Mouse (Mus musculus) layer of hippocampus, adult 8-10 months (tissue): ENCODE data around the gene Slc35e4. TPM values are rescaled to one million over a fixed set of nuclear protein-coding genes. Genes with fewer than 3 reads are reported as not detected.
"Not testable (repeated sequence)": the region's sequence is repeated elsewhere in the genome, so short reads cannot be mapped to it uniquely, and the experiment has no call there.

ENCODE experiments used
- DNase-seq, 2 experiments: peaks; one replicate each; pipeline ENCODE4 v3.0.0; 2022; ENCODE audit warnings: low spot score in 2 of 2
- total RNA-seq, 4 experiments: library from RNA; stranded (reverse); gene quantifications; 2 replicates each; pipeline ENCODE4 v1.2.4; 2022

Gene Slc35e4
- total RNA-seq, 4 experiments from 2014 or later: 15.0 to 19.8 (median 16.9) TPM

GRCm38 (mm10) chr11:3918738-3919137 lies 4.3 kb upstream of the Slc35e4 start:
- no peak for DNase-seq

DNA sequence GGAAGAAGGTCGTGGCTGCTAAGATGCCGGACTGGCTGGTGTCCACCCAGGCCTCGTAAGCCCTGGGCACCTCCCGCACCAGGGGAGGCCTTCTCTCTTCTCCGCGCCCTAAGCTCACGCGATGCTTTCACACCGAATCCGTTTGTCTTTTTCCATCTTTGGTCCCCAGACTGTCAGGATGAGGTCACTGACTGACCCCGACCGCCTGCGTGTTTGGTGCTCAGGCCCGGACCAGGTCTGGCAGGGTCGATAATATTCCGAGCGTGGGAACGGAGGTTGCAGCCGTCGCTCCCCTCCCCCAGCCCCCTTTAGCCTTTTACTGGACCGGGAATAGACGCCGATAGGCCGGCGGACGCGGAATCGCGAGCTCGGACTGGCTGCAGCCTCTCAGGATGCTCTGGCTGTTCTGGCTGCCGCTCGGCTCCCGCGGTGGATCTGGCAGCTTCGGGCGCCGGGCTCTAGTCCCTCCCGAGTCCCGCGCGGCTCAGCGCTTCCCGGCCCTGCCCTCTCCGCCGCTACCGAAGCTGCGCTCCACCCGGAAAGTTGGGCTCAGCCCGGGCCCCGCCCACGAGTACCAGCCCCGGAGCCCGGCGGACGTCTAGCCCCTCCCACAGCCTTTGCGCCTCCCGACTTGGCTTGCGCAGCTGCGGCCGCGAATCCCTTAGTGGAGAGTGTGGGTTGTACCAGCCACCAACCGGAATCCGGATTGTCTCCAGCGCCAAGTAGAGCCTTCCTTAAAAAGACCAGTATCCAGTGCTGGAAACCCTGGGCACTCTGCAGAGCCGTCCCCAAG lies 952 bp downstream of the Slc35e4 start:
- DNase-seq: peak; percentile 93

DNA sequence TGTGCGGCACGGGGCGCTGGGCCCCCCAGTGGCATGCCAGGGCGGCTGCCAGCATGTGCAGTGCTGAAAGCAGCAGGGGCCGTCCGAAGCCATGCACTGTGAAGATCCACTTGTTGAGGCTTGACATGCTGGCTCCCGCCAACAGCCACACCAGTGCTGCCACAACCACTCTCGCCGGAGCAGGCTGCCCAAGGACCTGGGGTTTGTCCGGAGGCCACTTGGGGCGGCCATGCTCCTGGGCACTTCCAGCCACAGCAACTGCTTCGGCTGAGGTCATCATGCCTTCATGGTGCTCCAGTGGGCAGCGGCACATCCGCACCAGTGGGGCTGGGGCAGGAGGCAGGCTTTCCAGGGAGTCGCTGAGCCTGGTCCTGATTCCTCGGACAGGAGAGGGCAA lies 1.6 kb downstream of the Slc35e4 start:
- peak in 1 of 2 experiments; percentile 29 for DNase-seq

DNA sequence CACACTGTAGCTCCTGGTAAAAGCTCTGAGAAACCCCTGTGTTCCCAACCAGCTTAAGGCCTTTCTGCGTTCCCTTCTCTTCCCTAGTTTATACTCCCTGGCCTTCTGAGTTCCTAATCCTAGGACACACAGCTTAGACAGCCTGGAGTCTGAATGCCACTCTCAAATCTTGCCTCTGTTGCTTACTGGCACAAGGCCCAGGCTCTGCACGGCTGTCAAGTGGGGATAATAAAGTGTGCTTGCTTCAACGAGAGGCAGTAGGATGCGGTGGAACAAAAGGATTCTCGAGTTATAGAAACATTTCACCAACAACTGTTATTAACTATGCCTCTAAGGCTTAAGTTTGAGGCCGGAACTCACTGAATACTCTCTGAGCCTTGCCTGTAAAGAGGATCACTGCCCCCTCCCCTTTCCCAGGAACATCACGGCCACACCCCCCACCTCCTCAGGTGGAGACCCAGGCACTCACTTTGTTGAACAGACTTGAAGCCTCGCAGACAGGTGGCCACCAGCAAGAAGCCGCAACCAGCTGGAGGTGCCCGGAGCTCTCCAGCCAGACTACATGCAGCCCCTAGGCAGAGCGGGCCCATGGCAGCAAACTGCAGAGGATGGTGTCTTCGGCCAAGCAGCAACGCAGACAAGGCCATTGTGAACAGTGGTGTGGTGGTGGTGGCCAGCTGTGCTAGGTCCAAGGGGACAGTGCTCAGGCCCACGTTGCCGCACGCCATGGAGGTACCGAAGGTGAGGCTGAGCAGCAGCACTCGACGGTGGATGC lies 2.2 kb downstream of the Slc35e4 start:
- DNase-seq: peak; percentile 51 to 52

GRCm38 (mm10) chr11:3911440-3911839 lies 3.0 kb downstream of the Slc35e4 start:
- not testable (repeated sequence) for DNase-seq

GRCm38 (mm10) chr11:3910513-3911310 lies 3.8 kb downstream of the Slc35e4 start:
- no peak for DNase-seq

GRCm38 (mm10) chr11:3909236-3909635 lies 5.2 kb downstream of the Slc35e4 start:
- DNase-seq: no peak

- DNase-seq: no peak
Observed at GRCm38 (mm10) chr11:3905446-3905845, 9.0 kb downstream of the Slc35e4 start.

GRCm38 (mm10) chr11:3904673-3905072 lies 9.8 kb downstream of the Slc35e4 start:
- DNase-seq: no peak

GRCm38 (mm10) chr11:3903046-3903445 lies 11.4 kb downstream of the Slc35e4 start:
- peak; percentile 72 to 75 for DNase-seq

- no peak for DNase-seq
Observed at GRCm38 (mm10) chr11:3902516-3902915, 11.9 kb downstream of the Slc35e4 start.

DNA sequence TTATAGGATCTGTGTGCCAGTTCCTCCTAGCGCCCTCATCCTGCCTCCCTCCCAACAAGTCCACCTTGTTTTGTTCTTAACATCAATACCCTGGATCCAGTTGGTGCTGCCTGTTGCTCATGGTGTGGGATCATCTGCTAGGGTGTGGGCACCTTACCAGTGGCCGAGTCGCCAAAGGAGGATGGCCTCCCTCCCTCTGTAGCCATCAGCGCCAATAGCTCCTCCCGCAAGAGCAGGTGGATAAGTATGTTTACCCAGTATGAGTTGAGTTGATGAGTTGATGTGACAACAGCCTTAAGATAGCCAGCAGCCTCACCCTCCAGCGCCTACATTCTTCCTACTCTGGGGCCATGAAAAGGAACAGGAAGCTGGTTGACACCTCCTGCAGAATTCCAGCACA lies 14.2 kb downstream of the Slc35e4 start:
- no peak for DNase-seq

DNA sequence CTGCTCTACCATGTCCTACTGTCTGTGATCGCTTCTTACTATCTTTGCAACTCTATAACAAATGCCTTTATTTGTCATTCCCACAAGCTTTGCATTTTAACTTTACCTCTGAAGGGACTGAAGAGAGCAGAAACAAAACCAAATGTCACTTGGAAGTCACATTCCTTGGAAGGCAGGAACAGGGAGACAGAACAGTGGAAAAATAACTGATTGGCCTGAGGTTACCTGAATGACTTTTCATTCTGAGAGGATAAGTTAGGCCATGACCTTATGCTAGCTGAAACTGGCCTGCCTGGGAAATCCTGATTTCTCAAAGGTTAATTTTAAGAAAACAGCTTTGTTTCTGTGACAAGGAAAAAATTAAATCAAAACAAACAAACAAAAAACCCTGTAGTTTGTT lies 18.5 kb downstream of the Slc35e4 start:
- no peak for DNase-seq

DNA sequence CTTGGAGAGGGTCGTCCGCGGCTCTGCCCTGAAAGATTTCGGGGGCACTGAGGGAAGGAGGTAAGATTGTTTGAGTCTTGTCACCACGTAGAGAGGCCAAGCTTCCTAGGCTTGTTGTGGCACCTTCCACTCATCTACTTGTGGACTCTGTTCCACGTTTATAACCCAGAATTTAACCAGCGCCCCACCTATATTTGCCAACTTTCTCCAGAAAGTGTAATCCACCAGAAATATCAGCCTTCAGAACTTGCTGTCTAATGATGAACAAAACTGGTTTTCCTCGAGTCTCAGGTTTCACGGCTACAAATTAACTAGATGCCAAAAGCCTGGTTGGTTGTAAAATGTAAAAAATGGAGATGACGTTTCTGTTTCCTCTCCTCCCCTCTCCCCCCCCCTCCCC lies 19.0 kb downstream of the Slc35e4 start:
- DNase-seq: no peak

- DNase-seq: peak; percentile 96 to 97
Observed at GRCm38 (mm10) chr11:3894406-3895281, 19.8 kb downstream of the Slc35e4 start, which contains the start of the genes 4921536K21Rik and Dusp18. TSS of gene 4921536K21Rik (minus strand) at chr11:3895098. TSS of gene Dusp18 (plus strand) at chr11:3895240.

GRCm38 (mm10) chr11:3893970-3894369 lies 20.5 kb downstream of the Slc35e4 start:
- no peak for DNase-seq

DNA sequence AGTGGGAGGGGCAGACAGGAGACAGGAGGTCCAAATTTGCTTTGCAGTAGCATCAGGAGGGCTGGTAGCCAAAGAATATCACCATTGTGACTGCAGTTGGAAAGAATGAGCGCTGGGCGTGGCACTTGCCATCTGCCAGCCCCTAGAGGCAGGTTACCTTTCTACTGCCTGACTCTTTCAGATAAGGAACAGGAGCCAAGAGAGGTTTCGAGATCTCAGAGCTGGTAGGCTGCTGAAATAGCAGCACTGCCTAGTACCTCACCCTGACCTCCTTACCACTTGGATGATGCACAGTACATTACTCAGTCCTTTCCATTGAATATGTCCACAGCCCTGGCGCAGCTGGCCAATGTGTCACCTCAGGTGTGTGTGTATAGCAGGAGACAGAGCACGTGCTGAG lies 27.1 kb downstream of the Slc35e4 start:
- no peak for DNase-seq

GRCm38 (mm10) chr11:3883711-3884110 lies 30.8 kb downstream of the Slc35e4 start:
- DNase-seq: no peak

DNA sequence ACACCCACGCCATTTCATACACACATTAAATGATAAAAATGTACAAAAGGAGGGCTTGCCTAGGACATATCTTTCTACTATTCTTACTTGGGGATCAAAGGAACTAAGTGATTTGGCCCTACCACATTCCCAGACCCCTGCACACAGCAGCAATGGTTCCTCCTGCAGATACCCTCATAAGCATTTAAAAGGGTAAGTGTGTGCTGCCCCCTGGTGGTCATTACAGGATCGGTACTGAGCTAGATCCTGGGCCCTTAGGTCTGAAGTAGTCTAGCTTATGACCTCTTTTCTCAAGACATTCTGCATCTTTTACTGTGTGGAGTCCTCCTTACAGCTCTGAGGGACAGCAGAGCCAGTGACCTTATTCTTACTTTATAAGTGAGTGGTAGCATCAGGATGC lies 34.6 kb downstream of the Slc35e4 start:
- DNase-seq: peak; percentile 61 to 87

GRCm38 (mm10) chr11:3878660-3879059 lies 35.8 kb downstream of the Slc35e4 start:
- no peak for DNase-seq

DNA sequence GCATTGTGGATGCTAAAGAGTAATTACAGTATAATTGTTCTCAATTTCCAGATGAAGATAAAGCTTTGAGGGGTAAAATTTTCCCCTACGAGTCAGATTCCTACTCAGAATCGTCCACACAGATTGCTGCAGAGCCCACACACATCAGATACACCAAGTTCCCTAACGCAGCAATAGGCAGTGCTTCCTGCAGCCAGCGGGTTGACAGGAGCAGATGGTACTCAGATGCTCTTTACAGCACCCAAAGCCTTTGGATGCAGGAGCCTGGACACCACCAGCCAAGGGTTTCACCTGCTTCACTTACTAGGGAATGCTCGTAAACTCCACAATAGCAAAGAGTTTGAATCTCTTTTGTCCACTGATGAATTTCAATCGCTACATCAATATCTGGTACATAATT lies 38.0 kb downstream of the Slc35e4 start:
- DNase-seq: peak in 1 of 2 experiments; percentile 49
